Mouse (Mus musculus) cerebellum, adult 2 months (tissue): ENCODE measurements around the gene Cacybp.

ENCODE experiments used
- CTCF ChIP-seq: fragments of 200-500 bp; IDR thresholded peaks from 2 replicates; pipeline ENCODE4 v1.5.1; 2011; ENCODE audit warnings: low read depth, mild to moderate bottlenecking, control low read depth, low read length, moderate library complexity, borderline replicate concordance; ENCODE audit not compliant: insufficient read depth
- POLR2A ChIP-seq: fragments of 200-500 bp; IDR thresholded peaks from 2 replicates; pipeline ENCODE4 v1.6.1; 2011; ENCODE audit warnings: low read length, control low read depth, borderline replicate concordance; ENCODE audit not compliant: insufficient read depth

DNA sequence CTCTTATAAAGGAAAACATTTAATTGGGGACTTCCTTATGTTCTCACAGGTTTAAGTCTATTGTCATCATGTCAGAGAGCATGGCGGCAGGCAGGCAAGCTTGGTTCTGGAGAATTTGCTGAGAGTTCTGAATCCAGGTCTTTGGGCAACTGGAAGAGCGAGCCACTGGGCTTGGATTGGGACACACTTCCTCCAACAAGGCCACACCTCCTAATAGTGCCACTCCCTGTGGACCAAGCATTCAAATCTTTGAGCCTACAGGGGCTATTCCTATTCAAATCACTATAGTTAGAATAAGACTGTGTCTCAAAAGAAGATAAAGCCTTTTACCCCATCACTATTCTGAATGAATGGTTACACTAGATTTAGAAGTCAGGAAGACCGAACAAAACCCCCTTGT is 5.2 kb upstream of the Cacybp start:
- no peak for TF ChIP-seq POLR2A
- TF ChIP-seq CTCF: no peak
